Mouse (Mus musculus) leukemia stem cell, adult 10-12 weeks (primary cell): ENCODE measurements around the gene Zscan20. TPM values are rescaled to one million over a fixed set of nuclear protein-coding genes. Genes with fewer than 3 reads are reported as not detected.

ENCODE experiments used
- polyA plus RNA-seq: library from polyadenylated mRNA; stranded (reverse); fragments of >175 nt; gene quantifications from 2 replicates; pipeline ENCODE4 v1.2.3, GENCODE M21; 2012; ENCODE audit warnings: low replicate concordance

The Zscan20 gene
- 2.3 TPM in 2 replicates for polyA plus RNA-seq

GRCm38 (mm10) chr4:128609925-128610402, at the start of gene Zscan20:
Gene Zscan20 (minus strand): TSS chr4:128610098.

GRCm38 (mm10) chr4:128654505-128655381, 44.8 kb upstream of the Zscan20 start, which contains the start of gene Phc2:
Gene Phc2 (plus strand): TSS chr4:128654702.

GRCm38 (mm10) chr4:128618246-128618911, 8.5 kb upstream of the Zscan20 start, which contains the start of gene Tlr12:
Gene Tlr12 (minus strand): TSS chr4:128618619.

Other genes with a start within 250 kb of the Zscan20 start
- gene Tlr12, start 8.5 kb upstream of the Zscan20 start, polyA plus RNA-seq = 0.62 and 1.0 TPM in 2 replicates
- 91.3 and 112 TPM in 2 replicates for gene Phc2, start 44.6 kb upstream of the Zscan20 start, polyA plus RNA-seq
- gene A3galt2, start 145.3 kb upstream of the Zscan20 start, polyA plus RNA-seq = not detected in 2 replicates
- 59.9 and 61.3 TPM in 2 replicates for gene Zfp362, start 195.9 kb upstream of the Zscan20 start, polyA plus RNA-seq